Mouse (Mus musculus): Measurements from ENCODE around the gene Ndufaf4.

DNA sequence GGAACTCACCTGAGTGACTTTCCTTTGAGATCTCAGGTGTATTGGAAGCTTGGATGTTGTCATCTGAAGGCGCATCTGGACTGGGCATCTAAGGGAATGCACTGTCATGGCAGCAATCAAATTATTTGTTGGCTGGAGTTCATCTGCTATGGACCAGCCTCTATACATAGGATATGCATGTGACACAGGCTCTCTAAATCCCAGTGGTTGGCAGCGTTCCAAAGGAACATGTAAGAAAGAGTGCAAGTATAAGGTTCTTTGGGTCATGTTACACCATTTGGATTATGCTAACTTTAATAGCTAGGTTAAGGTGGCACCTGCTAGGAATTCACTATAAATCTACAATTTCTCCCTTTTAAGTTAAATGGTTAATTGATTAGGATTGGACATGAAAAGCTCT, 17.7 kb downstream of the Ndufaf4 start:
- TF ChIP-seq POLR2A (IDR thresholded peaks at IDR 0.05; ENCODE audit: insufficient read depth, low read depth, low read length) (no peak), CTCF (IDR thresholded peaks at IDR 0.05) (no peak), EP300 (IDR thresholded peaks at IDR 0.05; ENCODE audit: insufficient read depth, low read depth, low read length) (no peak)
